Mouse (Mus musculus) megakaryocyte-erythroid progenitor cell, adult 5-6 weeks (primary cell): ENCODE data around the gene Pole2. TPM values are rescaled to one million over a fixed set of nuclear protein-coding genes. Genes with fewer than 3 reads are reported as not detected.
"Not testable (repeated sequence)": the region's sequence is repeated elsewhere in the genome, so short reads cannot be mapped to it uniquely, and the experiment has no call there.

Experiments
- ATAC-seq: replicated peaks from 2 replicates; pipeline ENCODE4 v1.8.0; 2016; ENCODE audit warnings: mild to moderate bottlenecking, inconsistent platforms; ENCODE audit not compliant: severe bottlenecking, poor library complexity, low FRiP score, low TSS enrichment
- total RNA-seq, 2 experiments: library from RNA; stranded (forward) in 1 of 2; stranded (reverse) in 1 of 2; fragments of 200-1000, 215-1000 nt in 1 of 2; fragments of >200 nt in 1 of 2; fragmentation: Nextera tagmentation in 1 of 2; gene quantifications; 2 replicates each; pipeline ENCODE4 v1.2.3; 2014 to 2017

Gene Pole2
- total RNA-seq, 2 experiments from 2014 or later, result 39.8 to 69.2 TPM

GRCm38 (mm10) chr12:69184342-69185295 is 43.4 kb downstream of the Pole2 start:
- peak; percentile 32 for ATAC-seq

- ATAC-seq, result peak; percentile 93
These were observed 44.2 kb downstream of the Pole2 start, which contains the start of the genes Rpl36al and Mgat2 for GRCm38 (mm10) chr12:69183583-69184308. TSS of gene Rpl36al (minus strand) at chr12:69184083. TSS of gene Mgat2 (plus strand) at chr12:69184157.

- no peak for ATAC-seq
These were observed 46.2 kb downstream of the Pole2 start for GRCm38 (mm10) chr12:69181800-69182199.

- ATAC-seq, result no peak
These were observed 48.6 kb downstream of the Pole2 start for GRCm38 (mm10) chr12:69179371-69179770.

GRCm38 (mm10) chr12:69177526-69177925 is 50.5 kb downstream of the Pole2 start:
- ATAC-seq, result no peak

GRCm38 (mm10) chr12:69175975-69176374 is 52.0 kb downstream of the Pole2 start:
- ATAC-seq, result no peak

- ATAC-seq, result peak; percentile 51
These were observed 56.7 kb downstream of the Pole2 start for GRCm38 (mm10) chr12:69171307-69171706.

- ATAC-seq, result peak; percentile 88
These were observed 59.4 kb downstream of the Pole2 start, which contains the start of gene Lrr1 for GRCm38 (mm10) chr12:69168461-69169106. TSS of gene Lrr1 (plus strand) at chr12:69168814.

- no peak; the same call in 1 of the 2 replicates for ATAC-seq
These were observed 60.1 kb downstream of the Pole2 start for GRCm38 (mm10) chr12:69167656-69168460.

GRCm38 (mm10) chr12:69166861-69167581 is 61.0 kb downstream of the Pole2 start:
- not testable (repeated sequence) for ATAC-seq

GRCm38 (mm10) chr12:69164904-69165303 is 63.1 kb downstream of the Pole2 start:
- peak; percentile 29; the same call in 1 of the 2 replicates for ATAC-seq

- ATAC-seq, result not testable (repeated sequence)
These were observed 64.4 kb downstream of the Pole2 start for GRCm38 (mm10) chr12:69163586-69163985.

- ATAC-seq, result not testable (repeated sequence)
These were observed 67.3 kb downstream of the Pole2 start for GRCm38 (mm10) chr12:69160677-69161076.

- ATAC-seq, result no peak
These were observed 68.4 kb downstream of the Pole2 start for GRCm38 (mm10) chr12:69159578-69159940.

- ATAC-seq, result peak; percentile 93
These were observed 69.0 kb downstream of the Pole2 start, which contains the start of gene Rps29 for GRCm38 (mm10) chr12:69158765-69159577. TSS of gene Rps29 (minus strand) at chr12:69159186.

- ATAC-seq, result no peak
These were observed 69.6 kb downstream of the Pole2 start for GRCm38 (mm10) chr12:69158366-69158764.

GRCm38 (mm10) chr12:69157107-69157506 is 70.9 kb downstream of the Pole2 start:
- ATAC-seq, result peak; percentile 32; the same call in 1 of the 2 replicates
